14 mouse cellular contexts compared by ENCODE assay signal in the genomic region with DNA sequence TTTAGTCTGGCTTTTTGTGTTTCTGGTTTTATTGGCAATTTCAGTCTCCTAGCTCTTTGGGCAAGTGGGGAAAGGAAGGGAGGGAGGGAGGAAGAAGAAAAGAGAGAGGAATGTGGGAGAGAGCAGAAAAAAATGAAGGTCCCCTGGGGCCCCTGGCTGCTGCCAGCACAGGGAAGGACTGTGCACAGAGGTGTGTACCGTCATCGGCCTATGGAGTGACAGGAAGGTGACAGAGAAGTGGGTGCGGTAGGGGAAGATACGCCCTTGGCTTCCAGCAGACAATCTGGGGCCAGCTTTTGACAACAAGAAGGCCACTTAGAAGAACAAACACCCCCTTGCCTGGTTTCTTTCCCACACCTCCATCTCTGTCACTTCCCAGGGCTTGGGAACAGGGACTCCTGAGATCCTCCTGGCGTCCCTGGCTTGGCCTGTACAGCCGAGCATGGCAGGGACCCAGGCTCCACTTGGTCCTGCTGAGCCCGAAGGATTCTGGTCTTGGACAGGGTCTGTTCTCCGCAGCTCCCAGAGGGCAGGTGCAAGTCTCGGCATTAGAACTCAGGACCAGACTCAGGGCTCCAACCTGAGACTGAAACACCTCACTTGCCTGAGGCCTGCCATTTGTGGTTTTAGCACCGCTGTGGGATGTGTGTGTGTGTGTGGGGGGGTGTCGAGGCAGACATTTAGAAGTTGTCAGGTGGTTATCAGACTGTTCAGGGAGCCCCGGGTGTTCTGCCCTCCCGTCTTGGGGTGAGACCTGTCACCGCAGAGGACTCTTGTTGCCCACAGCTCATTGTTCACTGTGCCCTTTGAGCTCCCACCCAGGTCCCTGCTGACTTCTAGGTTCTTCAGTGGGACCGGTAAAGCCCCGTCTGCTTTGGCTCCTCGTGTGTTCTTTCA. TPM values are rescaled to one million over a fixed set of nuclear protein-coding genes. Genes with fewer than 3 reads are reported as not detected.
DNase-seq lines count a peak whose midpoint lies in the region; ATAC-seq and TF ChIP-seq lines count a peak whose summit lies in the region.
"Had no signal": no experiment of that assay in that cellular context is flagged by ENCODE, and none has a peak within 500 bp of the region (broad histone marks: within the 10 kb centered on the region; RNA-seq: fewer than 3 reads in every experiment).

No protein-coding gene starts in this region.

- ATAC-seq in kidney, embryonic 15.5 days (replicated peaks; ENCODE audit: low FRiP score) = no peak
- no peak for ATAC-seq in frontal cortex, adult (ENCODE audit: low TSS enrichment)
- ATAC-seq: forebrain, embryonic 16.5 days had no signal

- H3K27ac ChIP-seq in kidney, embryonic 15.5 days = peak overlapping the region; percentile 68; the same call in 1 of the 2 replicates
- H3K27ac ChIP-seq in bone marrow, adult 2 months (ENCODE audit: control insufficient read depth, insufficient read depth, low read depth, low read length, poor library complexity) = peak overlapping the region; percentile 40
- H3K27ac ChIP-seq: hindbrain, embryonic 14.5 days had no signal

- no peak for TF ChIP-seq POLR2A in bone marrow, adult 2 months (IDR thresholded peaks at IDR 0.05; ENCODE audit: borderline replicate concordance, control insufficient read depth, low read depth, low read length)

- no peaks in the 10 kb centered on the region for H3K27me3 ChIP-seq in kidney, embryonic 15.5 days
- H3K27me3 ChIP-seq: embryonic facial prominence, embryonic 15.5 days had no signal

- H3K4me2 ChIP-seq in kidney, embryonic 15.5 days = no peak overlapping the region
- H3K4me2 ChIP-seq: embryonic facial prominence, embryonic 15.5 days; hindbrain, embryonic 14.5 days; midbrain, embryonic 11.5 days had no signal

- H3K9me3 ChIP-seq in kidney, embryonic 15.5 days (replicated peaks) = no peaks in the 10 kb centered on the region
- H3K9me3 ChIP-seq: embryonic facial prominence, embryonic 15.5 days had no signal

- TF ChIP-seq CTCF in bone marrow, adult 2 months (IDR thresholded peaks at IDR 0.05; ENCODE audit: control insufficient read depth, insufficient read depth, low read length) = no peak

- 73% methylated on average over 17 of the region's 17 CpGs for WGBS in kidney, embryonic 15.5 days
- WGBS in bone marrow, adult 2 months = 49% methylated on average over 17 of the region's 17 CpGs

- H3K4me1 ChIP-seq in kidney, embryonic 15.5 days = peaks cover 36% of the 10 kb centered on the region
- H3K4me1 ChIP-seq in bone marrow, adult 2 months (ENCODE audit: control insufficient read depth, insufficient read depth, low read length) = no peaks in the 10 kb centered on the region; the same call in 1 of the 2 replicates

- H3K9ac ChIP-seq in kidney, embryonic 15.5 days = no peak overlapping the region
- H3K9ac ChIP-seq: embryonic facial prominence, embryonic 15.5 days; hindbrain, embryonic 14.5 days had no signal

- H3K4me3 ChIP-seq in kidney, embryonic 15.5 days (replicated peaks) = no peak overlapping the region
- no peak overlapping the region for H3K4me3 ChIP-seq in bone marrow, adult 2 months (replicated peaks; ENCODE audit: control insufficient read depth, low read depth, low read length)
- H3K4me3 ChIP-seq: embryonic facial prominence, embryonic 15.5 days had no signal

- H3K36me3 ChIP-seq in kidney, embryonic 15.5 days = peaks cover 11% of the 10 kb centered on the region
- H3K36me3 ChIP-seq: embryonic facial prominence, embryonic 15.5 days had no signal

- no peak for DNase-seq in kidney, postnatal 14 days
- peak; percentile 16 for DNase-seq in Muller cell, postnatal 12 days (ENCODE audit: inconsistent ontology term)
- peak; percentile 43 for DNase-seq in naive thymus-derived CD4-positive, alpha-beta T cell, adult 2 months (ENCODE audit: low read depth)
- DNase-seq in frontal cortex, postnatal 10 days (ENCODE audit: low spot score in 2 of 2) = no peak
- DNase-seq: adrenal gland, adult 8-10 months; gastrocnemius, postnatal 36 days; left cerebral cortex, postnatal 4 days had no signal

RNA-seq across cellular contexts. Expression of a gene that starts 18.0 kb away (rescaled TPM):
- 7.4 and 8.3 TPM in 2 replicates for polyA plus RNA-seq in kidney, embryonic 15.5 days (2015; fragmentation: Nextera tagmentation; extraction: Ambion mirVana)
- 10.8 and 12.5 TPM in 2 replicates for polyA plus RNA-seq in bone marrow, adult 2 months (2011; ENCODE audit: insufficient read depth, insufficient read length, low replicate concordance, missing spikeins)

RNA-seq across cellular contexts. Expression of a gene that starts 46.3 kb away (rescaled TPM):
- 7.1 and 8.5 TPM in 2 replicates for polyA plus RNA-seq in kidney, embryonic 15.5 days (2015; fragmentation: Nextera tagmentation; extraction: Ambion mirVana)
- polyA plus RNA-seq in bone marrow, adult 2 months (2011; ENCODE audit: insufficient read depth, insufficient read length, low replicate concordance, missing spikeins) = 34.2 and 56.8 TPM in 2 replicates

RNA-seq across cellular contexts. Expression of a gene that starts 58.6 kb away (rescaled TPM):
- polyA plus RNA-seq in kidney, embryonic 15.5 days (2015; fragmentation: Nextera tagmentation; extraction: Ambion mirVana) = 297 and 300 TPM in 2 replicates
- 53.9 and 105 TPM in 2 replicates for polyA plus RNA-seq in bone marrow, adult 2 months (2011; ENCODE audit: insufficient read depth, insufficient read length, low replicate concordance, missing spikeins)

Comparison
In these comparisons a context has a peak if more than half of its experiments do, and no peak if none do; other contexts are left out.
1. DNase-seq: peak in Muller cell, postnatal 12 days (single experiment) and naive thymus-derived CD4-positive, alpha-beta T cell, adult 2 months (single experiment); none in kidney, postnatal 14 days (single experiment) and frontal cortex, postnatal 10 days (0 of 2).